8 mouse cellular contexts compared by ENCODE assay signal in the genomic region with DNA sequence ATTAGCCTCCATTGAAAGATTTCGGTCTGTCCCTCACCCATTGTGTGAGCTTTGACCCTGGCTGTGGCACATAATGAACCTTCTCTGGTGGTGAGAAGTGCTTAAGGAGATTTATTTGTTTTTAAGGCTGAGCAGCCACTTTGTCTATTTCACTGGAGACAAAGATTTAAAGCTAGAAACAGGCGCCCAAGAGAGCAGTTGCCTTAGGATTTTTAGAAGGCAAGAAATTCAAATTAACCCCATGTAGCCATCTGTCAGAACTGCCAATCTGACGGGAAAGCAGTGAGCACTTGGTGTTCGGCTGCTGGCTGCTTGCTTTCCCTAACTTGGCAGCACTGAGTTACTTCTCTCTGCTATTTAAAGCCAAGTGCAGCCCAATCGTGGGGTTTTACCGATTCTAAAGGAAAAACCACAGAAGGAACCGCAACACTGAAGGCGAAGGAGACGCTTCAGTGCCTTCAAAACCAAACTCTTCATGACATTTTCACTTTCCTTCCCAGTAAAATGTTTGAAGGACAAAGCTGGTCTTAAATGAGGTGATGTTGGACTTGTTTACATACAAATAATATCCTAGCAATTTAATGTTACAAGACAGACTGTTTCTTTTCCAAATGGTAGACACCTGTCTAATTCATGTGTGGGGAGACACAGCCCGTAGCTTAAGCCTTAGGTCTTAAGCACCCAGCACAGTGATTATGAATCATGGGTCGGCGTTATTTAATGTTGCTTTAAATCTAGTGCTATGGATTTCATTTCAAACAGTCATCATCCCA.
DNase-seq lines count a peak whose midpoint lies in the region; ATAC-seq lines count a peak whose summit lies in the region.

No protein-coding gene starts in this region.

- 26% methylated on average over 12 of the region's 12 CpGs for WGBS in heart, embryonic 16.5 days
- 10% methylated on average over 12 of the region's 12 CpGs for WGBS in hindbrain, embryonic 14.5 days
- 10% methylated on average over 12 of the region's 12 CpGs for WGBS in midbrain, embryonic 13.5 days

- H3K4me3 ChIP-seq in heart, embryonic 16.5 days (ENCODE audit: low read length), result peak overlapping the region; percentile 13
- H3K4me3 ChIP-seq in hindbrain, embryonic 14.5 days (replicated peaks; ENCODE audit: low read length), result no peak overlapping the region
- peak overlapping the region; percentile 12; the same call in 1 of the 2 replicates for H3K4me3 ChIP-seq in midbrain, embryonic 13.5 days (replicated peaks)

- peak overlapping the region; percentile 57 for H3K4me2 ChIP-seq in heart, embryonic 16.5 days (ENCODE audit: low read depth, low read length)
- H3K4me2 ChIP-seq in hindbrain, embryonic 14.5 days (replicated peaks), result peak overlapping the region; percentile 41
- peak overlapping the region; percentile 45 for H3K4me2 ChIP-seq in midbrain, embryonic 13.5 days (replicated peaks)

- intact Hi-C loops in heart, postnatal 10 days (cut with DNase I), result no loop called here

- no peak overlapping the region for H3K27ac ChIP-seq in heart, embryonic 16.5 days (ENCODE audit: low read length)
- H3K27ac ChIP-seq in hindbrain, embryonic 14.5 days, result peak overlapping the region; percentile 29; the same call in 1 of the 2 replicates
- H3K27ac ChIP-seq in midbrain, embryonic 13.5 days, result peak overlapping the region; percentile 63

- ATAC-seq in heart, embryonic 16.5 days (replicated peaks; ENCODE audit: extremely low read depth, insufficient read depth, low FRiP score), result no peak
- peak; percentile 62; the same call in 1 of the 2 replicates for ATAC-seq in hindbrain, embryonic 14.5 days (ENCODE audit: low FRiP score)
- peak; percentile 67 for ATAC-seq in midbrain, embryonic 13.5 days
- no peak for ATAC-seq in erythroid progenitor cell, adult 5-6 weeks (replicated peaks; ENCODE audit: low FRiP score, poor library complexity, severe bottlenecking)

- DNase-seq in heart, postnatal 10 days, result no peak
- peak; percentile 37 for DNase-seq in embryo, embryonic 11.5 days (ENCODE audit: low read depth, low spot score)
- peak; percentile 67 for DNase-seq in hindbrain, embryonic 14.5 days (ENCODE audit: low spot score)
- no peak for DNase-seq in ovary, adult 18-20 months (ENCODE audit: low spot score)
- DNase-seq in kidney, adult 18-20 months, result no peak

- H3K9ac ChIP-seq in heart, embryonic 16.5 days (ENCODE audit: low read length), result peak overlapping the region; percentile 39; the same call in 1 of the 2 replicates
- H3K9ac ChIP-seq in hindbrain, embryonic 14.5 days, result peak overlapping the region; percentile 14; the same call in 1 of the 2 replicates
- no peak overlapping the region for H3K9ac ChIP-seq in midbrain, embryonic 13.5 days (replicated peaks)

- H3K4me1 ChIP-seq in heart, embryonic 16.5 days (ENCODE audit: control insufficient read depth, insufficient read depth, low read length), result peaks cover 10% of the 10 kb centered on the region
- H3K4me1 ChIP-seq in hindbrain, embryonic 14.5 days (replicated peaks; ENCODE audit: control insufficient read depth, insufficient read depth, low read length), result peaks cover 32% of the 10 kb centered on the region
- H3K4me1 ChIP-seq in midbrain, embryonic 13.5 days (replicated peaks), result peaks cover 35% of the 10 kb centered on the region

- 0 out of 2 replicates have a peak, but pooled peaks cover 2% of the 10 kb centered on the region for H3K27me3 ChIP-seq in heart, embryonic 16.5 days (ENCODE audit: control insufficient read depth, insufficient read depth, low read length)
- peaks cover 3% of the 10 kb centered on the region for H3K27me3 ChIP-seq in hindbrain, embryonic 14.5 days (ENCODE audit: control insufficient read depth, insufficient read depth, low read length)
- H3K27me3 ChIP-seq in midbrain, embryonic 13.5 days, result peaks cover 2% of the 10 kb centered on the region; the same call in 1 of the 2 replicates

- no peaks in the 10 kb centered on the region for H3K9me3 ChIP-seq in heart, embryonic 16.5 days (replicated peaks; ENCODE audit: control insufficient read depth, low read length)
- H3K9me3 ChIP-seq in hindbrain, embryonic 14.5 days (ENCODE audit: control insufficient read depth, low read length), result no peaks in the 10 kb centered on the region
- no peaks in the 10 kb centered on the region for H3K9me3 ChIP-seq in midbrain, embryonic 13.5 days

- no peaks in the 10 kb centered on the region for H3K36me3 ChIP-seq in heart, embryonic 16.5 days (ENCODE audit: control insufficient read depth, insufficient read depth)
- no peaks in the 10 kb centered on the region for H3K36me3 ChIP-seq in hindbrain, embryonic 14.5 days (replicated peaks; ENCODE audit: control insufficient read depth, insufficient read depth)
- no peaks in the 10 kb centered on the region for H3K36me3 ChIP-seq in midbrain, embryonic 13.5 days

Comparison
In these comparisons a context has a peak if more than half of its experiments do, and no peak if none do; other contexts are left out.
1. ATAC-seq: peak in hindbrain, embryonic 14.5 days (single experiment) and midbrain, embryonic 13.5 days (single experiment); none in heart, embryonic 16.5 days (single experiment) and erythroid progenitor cell, adult 5-6 weeks (single experiment).
2. DNase-seq: peak in embryo, embryonic 11.5 days (single experiment) and hindbrain, embryonic 14.5 days (single experiment); none in heart, postnatal 10 days (0 of 2), ovary, adult 18-20 months (single experiment) and kidney, adult 18-20 months (single experiment).
3. Peak in every context shown above with its lines, with median percentiles within 50 percentile points of each other: H3K4me2 ChIP-seq.